Mouse (Mus musculus) lung, adult 18-20 months (tissue): ENCODE results near the gene Cpsf7.
"Not testable (repeated sequence)": the region's sequence is repeated elsewhere in the genome, so short reads cannot be mapped to it uniquely, and the experiment has no call there.

Source experiments
- DNase-seq, 2 experiments: peaks; one replicate each; pipeline ENCODE4 v3.0.0; 2022; ENCODE audit warnings: mixed read lengths in 2 of 2

Cpsf7 gene

GRCm38 (mm10) chr19:10525106-10525901, at the start of gene Cpsf7:
Gene Cpsf7, plus strand, starts transcription at chr19:10525266.
- peak; percentile 91 to 94 for DNase-seq

GRCm38 (mm10) chr19:10479541-10479940, 45.5 kb upstream of the Cpsf7 start:
- DNase-seq = no peak

- peak; percentile 33 to 62 for DNase-seq
Observed at GRCm38 (mm10) chr19:10482703-10483102, 42.4 kb upstream of the Cpsf7 start, which contains the start of gene Ppp1r32. Gene Ppp1r32, minus strand, starts transcription at chr19:10482928.

GRCm38 (mm10) chr19:10486264-10486738, 38.8 kb upstream of the Cpsf7 start:
- peak; percentile 26 to 64 for DNase-seq

- DNase-seq = no peak
Observed at GRCm38 (mm10) chr19:10495670-10496069, 29.4 kb upstream of the Cpsf7 start.

GRCm38 (mm10) chr19:10496976-10497375, 28.1 kb upstream of the Cpsf7 start:
- no peak for DNase-seq

- DNase-seq = no peak
Observed at GRCm38 (mm10) chr19:10497512-10498160, 27.4 kb upstream of the Cpsf7 start.

- DNase-seq = no peak
Observed at GRCm38 (mm10) chr19:10500581-10500980, 24.5 kb upstream of the Cpsf7 start.

GRCm38 (mm10) chr19:10502571-10502970, 22.5 kb upstream of the Cpsf7 start:
- DNase-seq = peak in 1 of 2 experiments; percentile 34

- DNase-seq = peak; percentile 46 to 47
Observed at GRCm38 (mm10) chr19:10510759-10511330, 14.2 kb upstream of the Cpsf7 start.

GRCm38 (mm10) chr19:10520355-10520754, 4.7 kb upstream of the Cpsf7 start:
- DNase-seq = no peak

GRCm38 (mm10) chr19:10521926-10522325, 3.1 kb upstream of the Cpsf7 start:
- DNase-seq = no peak

GRCm38 (mm10) chr19:10523483-10524080, 1.5 kb upstream of the Cpsf7 start:
- no peak for DNase-seq

- no peak for DNase-seq
Observed at GRCm38 (mm10) chr19:10524784-10525105, 321 bp upstream of the Cpsf7 start.

- DNase-seq = no peak
Observed at GRCm38 (mm10) chr19:10525910-10526309, 844 bp downstream of the Cpsf7 start, which contains the start of gene Sdhaf2. Gene Sdhaf2, minus strand, starts transcription at chr19:10526142.

GRCm38 (mm10) chr19:10530082-10530481, 5.0 kb downstream of the Cpsf7 start:
- DNase-seq = no peak

- DNase-seq = no peak
Observed at GRCm38 (mm10) chr19:10539454-10539853, 14.4 kb downstream of the Cpsf7 start.

- peak; percentile 85 to 90 for DNase-seq
Observed at GRCm38 (mm10) chr19:10555624-10556510, 30.8 kb downstream of the Cpsf7 start, which contains the start of gene Tmem216. Gene Tmem216, minus strand, starts transcription at chr19:10556238.

GRCm38 (mm10) chr19:10557001-10557400, 31.9 kb downstream of the Cpsf7 start:
- no peak for DNase-seq

- DNase-seq = no peak
Observed at GRCm38 (mm10) chr19:10557430-10557829, 32.4 kb downstream of the Cpsf7 start.

- DNase-seq = not testable (repeated sequence)
Observed at GRCm38 (mm10) chr19:10557837-10558375, 32.8 kb downstream of the Cpsf7 start.

GRCm38 (mm10) chr19:10560108-10560507, 35.0 kb downstream of the Cpsf7 start:
- DNase-seq = no peak
